Mouse (Mus musculus) cerebellum, adult 2 months (tissue): ENCODE measurements around the gene Slc6a16. TPM values are rescaled to one million over a fixed set of nuclear protein-coding genes. Genes with fewer than 3 reads are reported as not detected.

Experiments
- DNase-seq, 2 experiments: peaks; one replicate each; pipeline ENCODE4 v3.0.0; 2021
- H3K27ac ChIP-seq: fragments of 200-500 bp; 2 replicates; pipeline ENCODE4 v1.5.1; 2012; ENCODE audit warnings: low read length, control low read depth, inconsistent platforms; ENCODE audit not compliant: insufficient read depth
- H3K27me3 ChIP-seq: fragments of 200-500 bp; 2 replicates; pipeline ENCODE4 v1.6.1; 2012; ENCODE audit warnings: inconsistent platforms, mild to moderate bottlenecking, low read length, moderate library complexity; ENCODE audit not compliant: control insufficient read depth, insufficient read depth
- H3K4me1 ChIP-seq: fragments of 200-500 bp; 2 replicates; pipeline ENCODE4 v1.6.1; 2011; ENCODE audit warnings: low read length; ENCODE audit not compliant: control insufficient read depth, insufficient read depth
- H3K4me3 ChIP-seq: fragments of 200-500 bp; replicated peaks from 2 replicates; pipeline ENCODE3; 2011; ENCODE audit warnings: mild to moderate bottlenecking, low read depth, low read length, control low read depth; ENCODE audit not compliant: insufficient read depth
- CTCF ChIP-seq: fragments of 200-500 bp; IDR thresholded peaks from 2 replicates; pipeline ENCODE4 v1.5.1; 2011; ENCODE audit warnings: low read depth, mild to moderate bottlenecking, control low read depth, low read length, moderate library complexity, borderline replicate concordance; ENCODE audit not compliant: insufficient read depth
- POLR2A ChIP-seq: fragments of 200-500 bp; IDR thresholded peaks from 2 replicates; pipeline ENCODE4 v1.6.1; 2011; ENCODE audit warnings: low read length, control low read depth, borderline replicate concordance; ENCODE audit not compliant: insufficient read depth
- WGBS: fragments of 180-500 bp; shearing (Covaris S2); methylation state at CpG from one replicate; pipeline ENCODE4 v1.1.7; 2018; 5-methylcytosine and 5-hydroxymethylcytosine counted together
- polyA plus RNA-seq: library from polyadenylated mRNA; depleted of rRNA; stranded (reverse); fragments of >200 nt; gene quantifications from 2 replicates; pipeline ENCODE4 v1.2.3, GENCODE M21; 2012

The Slc6a16 gene
- polyA plus RNA-seq, 1 experiment, result 3.1 TPM

GRCm38 (mm10) chr7:45234922-45235571 is 5.8 kb upstream of the Slc6a16 start:
- no peak for DNase-seq
- TF ChIP-seq POLR2A, result no peak
- TF ChIP-seq CTCF, result no peak
- Histone ChIP-seq H3K27ac (no peak overlapping the region), H3K4me3 (no peak overlapping the region), H3K4me1 (peaks cover 6% of the 10 kb centered on the region), H3K27me3 (no peaks in the 10 kb centered on the region)
- WGBS, result 43% methylated on average over 21 of the region's 21 CpGs

GRCm38 (mm10) chr7:45235656-45236180 is 5.2 kb upstream of the Slc6a16 start:
- Histone ChIP-seq H3K27me3 (no peaks in the 10 kb centered on the region), H3K4me1 (peaks cover 6% of the 10 kb centered on the region), H3K27ac (no peak overlapping the region), H3K4me3 (no peak overlapping the region)
- 69% methylated on average over 17 of the region's 17 CpGs for WGBS
- TF ChIP-seq POLR2A (no peak), CTCF (no peak)
- no peak for DNase-seq

- Histone ChIP-seq H3K27me3 (no peaks in the 10 kb centered on the region), H3K27ac (no peak overlapping the region), H3K4me1 (peaks cover 6% of the 10 kb centered on the region), H3K4me3 (no peak overlapping the region)
- no peak for TF ChIP-seq CTCF
- no peak for TF ChIP-seq POLR2A
- DNase-seq, result no peak
- WGBS, result 77% methylated on average over 17 of the region's 17 CpGs
Measured at GRCm38 (mm10) chr7:45237747-45238699, 2.9 kb upstream of the Slc6a16 start.

- Histone ChIP-seq H3K27me3 (no peaks in the 10 kb centered on the region), H3K4me1 (peaks cover 1% of the 10 kb centered on the region; the same call in 1 of the 2 replicates), H3K4me3 (no peak within 1 kb of the TSS), H3K27ac (no peak within 1 kb of the TSS)
- WGBS, result 42% methylated on average over 20 of the region's 20 CpGs
- TF ChIP-seq CTCF (no peak), POLR2A (no peak)
- DNase-seq, result no peak
Measured at GRCm38 (mm10) chr7:45238723-45239496, 2.0 kb upstream of the Slc6a16 start, which contains the start of gene Cd37. Cd37 (minus strand) TSS chr7:45239115.

- H3K27me3 ChIP-seq, result no peaks in the 10 kb centered on the region
- no peak for DNase-seq
- WGBS, result 72% methylated on average over 7 of the region's 7 CpGs
- TF ChIP-seq CTCF, result no peak
- no peak for TF ChIP-seq POLR2A
- no peak overlapping the region for H3K4me3 ChIP-seq
- no peak overlapping the region for H3K27ac ChIP-seq
- no peaks in the 10 kb centered on the region for H3K4me1 ChIP-seq
Measured at GRCm38 (mm10) chr7:45240109-45240508, 776 bp upstream of the Slc6a16 start.

- no peak for DNase-seq
- Histone ChIP-seq H3K4me3 (no peak overlapping the region), H3K27ac (no peak overlapping the region), H3K27me3 (no peaks in the 10 kb centered on the region), H3K4me1 (no peaks in the 10 kb centered on the region)
- TF ChIP-seq CTCF, result no peak
- no peak for TF ChIP-seq POLR2A
- 74% methylated on average over 6 of the region's 6 CpGs for WGBS
Measured at GRCm38 (mm10) chr7:45241389-45241749, 484 bp downstream of the Slc6a16 start.

- TF ChIP-seq CTCF (no peak), POLR2A (no peak)
- WGBS, result 57% methylated on average over 3 of the region's 3 CpGs
- H3K27me3 ChIP-seq, result no peaks in the 10 kb centered on the region
Measured at GRCm38 (mm10) chr7:45247666-45248065, 6.8 kb downstream of the Slc6a16 start.

More at GRCm38 (mm10) chr7:45247666-45248065, 6.8 kb downstream of the Slc6a16 start:
- Histone ChIP-seq H3K27ac (no peak overlapping the region), H3K4me3 (no peak overlapping the region), H3K4me1 (no peaks in the 10 kb centered on the region)
- DNase-seq, result no peak
